Mouse (Mus musculus) stomach, postnatal 0 days (tissue): Measurements from ENCODE around the gene Tshz2. TPM values are rescaled to one million over a fixed set of nuclear protein-coding genes. Genes with fewer than 3 reads are reported as not detected.

Source experiments
- ATAC-seq: fragments of 200-750 bp; cut with Nextera tagmentation; 2 replicates; pipeline ENCODE4 v1.8.0; 2017; ENCODE audit not compliant: low FRiP score, low TSS enrichment
- DNase-seq: peaks from one replicate; pipeline ENCODE4 v3.0.0-alpha.2; 2016; ENCODE audit warnings: low spot score
- H3K27ac ChIP-seq: fragments of 300-500 bp; sonication (generic); replicated peaks from 2 replicates; pipeline ENCODE4 v1.5.1; 2014; ENCODE audit warnings: mild to moderate bottlenecking, control low read depth
- H3K27me3 ChIP-seq: fragments of 300-500 bp; sonication (generic); 2 replicates; pipeline ENCODE4 v1.6.1; 2014; ENCODE audit warnings: low read length; ENCODE audit not compliant: control insufficient read depth, insufficient read depth
- H3K36me3 ChIP-seq: fragments of 300-500 bp; sonication (generic); 2 replicates; pipeline ENCODE4 v1.6.1; 2014; ENCODE audit warnings: low read length, mixed read lengths; ENCODE audit not compliant: control insufficient read depth, insufficient read depth
- H3K4me1 ChIP-seq: fragments of 300-500 bp; sonication (generic); replicated peaks from 2 replicates; pipeline ENCODE4 v1.6.1; 2014; ENCODE audit warnings: antibody characterized with exemption; ENCODE audit not compliant: control insufficient read depth, insufficient read depth
- H3K4me2 ChIP-seq: fragments of 300-500 bp; sonication (generic); replicated peaks from 2 replicates; pipeline ENCODE4 v1.6.1; 2014; ENCODE audit warnings: low read depth, mild to moderate bottlenecking, control low read depth, moderate library complexity
- H3K4me3 ChIP-seq: fragments of 300-500 bp; sonication (generic); 2 replicates; pipeline ENCODE4 v1.5.1; 2014; ENCODE audit warnings: low read depth, low read length, control low read depth
- H3K9ac ChIP-seq: fragments of 300-500 bp; sonication (generic); 2 replicates; pipeline ENCODE4 v1.6.1; 2014; ENCODE audit warnings: mild to moderate bottlenecking, low read length, control low read depth, mixed read lengths
- H3K9me3 ChIP-seq: fragments of 300-500 bp; sonication (generic); 2 replicates; pipeline ENCODE4 v1.6.1; 2016; ENCODE audit warnings: low read length; ENCODE audit not compliant: control insufficient read depth
- CTCF ChIP-seq: IDR thresholded peaks from 2 replicates; pipeline ENCODE4 v1.5.1; 2016; ENCODE audit warnings: antibody characterized with exemption, low read depth, mild to moderate bottlenecking, moderate library complexity
- EP300 ChIP-seq: optimal IDR thresholded peaks from 2 replicates; pipeline ENCODE3; 2016; ENCODE audit warnings: antibody characterized with exemption
- WGBS: fragments of 180-500 bp; shearing (Covaris S2); extraction: QIAGEN DNeasy Blood & Tissue Kit; methylation state at CpG from one replicate; pipeline ENCODE4 v1.1.7; 2014; 5-methylcytosine and 5-hydroxymethylcytosine counted together
- polyA plus RNA-seq: library from polyadenylated mRNA; unstranded; fragments of >200 nt; fragmentation: Nextera tagmentation; extraction: Ambion mirVana; gene quantifications from 2 replicates; pipeline ENCODE4 v1.2.1, GENCODE M21; 2015

Tshz2 gene
- polyA plus RNA-seq, 1 experiment from 2014 or later, result 6.7 TPM

GRCm38 (mm10) chr2:169910606-169911005 lies 277.8 kb downstream of the Tshz2 start:
- no peak for DNase-seq
- H3K4me2 ChIP-seq, result no peak overlapping the region
- no peaks in the 10 kb centered on the region for H3K9me3 ChIP-seq
- no peak overlapping the region for H3K27ac ChIP-seq
- 63% methylated on average over 4 of the region's 4 CpGs for WGBS
- TF ChIP-seq CTCF (no peak), EP300 (no peak)
- 0 out of 2 replicates have a peak, but pooled peaks have one; percentile 47 for ATAC-seq
- H3K4me3 ChIP-seq, result no peak overlapping the region
- no peaks in the 10 kb centered on the region for H3K4me1 ChIP-seq
- no peak overlapping the region for H3K9ac ChIP-seq
- no peaks in the 10 kb centered on the region for H3K36me3 ChIP-seq
- H3K27me3 ChIP-seq, result no peaks in the 10 kb centered on the region

- ATAC-seq, result no peak
- 88% methylated on average over 14 of the region's 14 CpGs for WGBS
- no peaks in the 10 kb centered on the region for H3K27me3 ChIP-seq
Measured at GRCm38 (mm10) chr2:169912826-169913225, 280.0 kb downstream of the Tshz2 start.

DNA sequence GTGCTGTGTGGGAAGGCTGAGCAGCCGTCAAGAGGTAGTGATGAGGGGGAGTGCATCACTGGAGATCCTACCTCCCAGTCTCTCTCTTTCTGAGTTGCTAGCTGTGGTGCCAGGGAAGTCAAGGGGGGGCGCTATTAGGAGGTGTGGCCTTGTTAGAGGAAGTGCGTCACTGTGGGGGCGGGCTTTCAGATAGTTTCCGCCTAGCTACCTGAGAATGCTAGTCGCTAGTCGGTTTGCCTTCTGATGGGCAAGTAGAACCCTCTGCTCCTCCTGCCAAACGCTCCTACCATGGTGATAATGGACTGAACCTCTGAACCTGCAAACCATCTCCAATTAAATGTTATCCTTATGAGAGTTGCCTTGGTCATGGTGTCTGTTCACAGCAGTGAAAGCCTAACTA lies 282.1 kb downstream of the Tshz2 start:
- DNase-seq, result no peak
- ATAC-seq, result no peak
- whole genome bisulfite sequencing, result 79% methylated on average over 8 of the region's 8 CpGs

More at GRCm38 (mm10) chr2:169912826-169913225, 280.0 kb downstream of the Tshz2 start:
- Histone ChIP-seq H3K9ac (no peak overlapping the region), H3K4me3 (no peak overlapping the region), H3K4me1 (no peaks in the 10 kb centered on the region), H3K36me3 (no peaks in the 10 kb centered on the region), H3K4me2 (no peak overlapping the region), H3K27ac (no peak overlapping the region), H3K9me3 (no peaks in the 10 kb centered on the region)
- TF ChIP-seq EP300 (no peak), CTCF (no peak)
- DNase-seq, result no peak

GRCm38 (mm10) chr2:169915326-169915725 lies 282.5 kb downstream of the Tshz2 start:
- Histone ChIP-seq H3K4me1 (no peaks in the 10 kb centered on the region), H3K4me2 (no peak overlapping the region), H3K27ac (no peak overlapping the region), H3K4me3 (no peak overlapping the region), H3K9ac (no peak overlapping the region), H3K9me3 (no peaks in the 10 kb centered on the region), H3K36me3 (no peaks in the 10 kb centered on the region), H3K27me3 (no peaks in the 10 kb centered on the region)
- WGBS, result 83% methylated on average over 13 of the region's 13 CpGs
- DNase-seq, result no peak
- no peak for ATAC-seq
- TF ChIP-seq EP300 (no peak), CTCF (no peak)

More for the DNA sequence above, 282.1 kb downstream of the Tshz2 start:
- Histone ChIP-seq H3K9ac (no peak overlapping the region), H3K27me3 (no peaks in the 10 kb centered on the region), H3K9me3 (no peaks in the 10 kb centered on the region), H3K4me1 (no peaks in the 10 kb centered on the region), H3K27ac (no peak overlapping the region), H3K4me2 (no peak overlapping the region), H3K4me3 (no peak overlapping the region), H3K36me3 (no peaks in the 10 kb centered on the region)
- TF ChIP-seq EP300, result no peak
- TF ChIP-seq CTCF, result no peak

- 75% methylated on average over 3 of the region's 3 CpGs for WGBS
- TF ChIP-seq EP300 (no peak), CTCF (no peak)
- DNase-seq (no peak), ATAC-seq (no peak)
- no peaks in the 10 kb centered on the region for H3K27me3 ChIP-seq
- no peak overlapping the region for H3K27ac ChIP-seq
- H3K9me3 ChIP-seq, result no peaks in the 10 kb centered on the region
- H3K4me2 ChIP-seq, result no peak overlapping the region
- no peak overlapping the region for H3K9ac ChIP-seq
- no peaks in the 10 kb centered on the region for H3K4me1 ChIP-seq
- H3K36me3 ChIP-seq, result no peaks in the 10 kb centered on the region
- H3K4me3 ChIP-seq, result no peak overlapping the region
Measured at GRCm38 (mm10) chr2:169919111-169919695, 286.4 kb downstream of the Tshz2 start.

DNA sequence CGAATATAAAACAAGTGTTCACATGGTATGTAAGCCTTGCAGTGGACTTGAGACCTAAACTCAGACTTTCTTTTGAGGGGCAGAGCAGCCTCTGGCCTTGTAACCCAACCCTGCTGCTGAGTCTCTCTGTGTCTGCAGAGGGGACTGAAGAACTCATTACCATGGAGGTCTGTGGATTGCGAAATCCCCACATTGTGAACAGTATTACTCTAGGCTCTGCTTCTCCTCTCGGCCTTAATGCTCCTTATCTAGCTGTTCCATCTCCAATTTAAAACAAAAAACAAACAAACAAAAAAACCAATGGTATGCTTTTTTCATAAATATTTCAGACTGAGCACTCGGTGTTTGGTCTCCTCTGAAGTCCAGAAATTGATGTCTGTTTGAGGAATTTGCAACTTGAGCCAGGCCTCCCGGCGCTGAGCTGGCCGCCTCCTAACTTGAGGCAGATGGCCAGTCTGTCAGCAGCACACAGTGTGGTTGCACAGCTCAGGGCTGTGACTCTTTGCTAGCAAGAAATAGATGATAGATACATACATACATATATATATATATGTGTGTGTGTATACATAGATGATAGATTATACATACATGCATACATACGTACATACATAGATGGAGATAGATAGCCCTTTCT lies 291.5 kb downstream of the Tshz2 start:
- no peak for DNase-seq
- Histone ChIP-seq H3K36me3 (no peaks in the 10 kb centered on the region), H3K27ac (no peak overlapping the region), H3K4me1 (no peaks in the 10 kb centered on the region), H3K27me3 (no peaks in the 10 kb centered on the region), H3K9ac (no peak overlapping the region), H3K4me3 (no peak overlapping the region), H3K9me3 (no peaks in the 10 kb centered on the region), H3K4me2 (no peak overlapping the region)
- ATAC-seq, result no peak
- 58% methylated on average over 8 of the region's 8 CpGs for WGBS
- TF ChIP-seq CTCF (no peak), EP300 (no peak)
